Mouse (Mus musculus) embryonic facial prominence, embryonic 15.5 days (tissue): ENCODE data around the gene B3gnt4. TPM values are rescaled to one million over a fixed set of nuclear protein-coding genes. Genes with fewer than 3 reads are reported as not detected.

Source experiments
- ATAC-seq: fragments of 200-750 bp; cut with Nextera tagmentation; 2 replicates; pipeline ENCODE4 v1.8.0; 2017; ENCODE audit warnings: low read depth, moderate TSS enrichment; ENCODE audit not compliant: insufficient number of reproducible peaks, low FRiP score, low TSS enrichment
- H3K27ac ChIP-seq: fragments of 300-500 bp; sonication (generic); replicated peaks from 2 replicates; pipeline ENCODE4 v1.5.1; 2015; ENCODE audit warnings: mild to moderate bottlenecking, inconsistent platforms
- H3K27me3 ChIP-seq: fragments of 300-500 bp; sonication (generic); 2 replicates; pipeline ENCODE4 v1.6.1; 2015; ENCODE audit warnings: inconsistent platforms
- H3K36me3 ChIP-seq: fragments of 300-500 bp; sonication (generic); 2 replicates; pipeline ENCODE4 v1.6.1; 2015; ENCODE audit warnings: mild to moderate bottlenecking, inconsistent platforms
- H3K4me1 ChIP-seq: fragments of 300-500 bp; sonication (generic); 2 replicates; pipeline ENCODE4 v1.6.1; 2015; ENCODE audit warnings: inconsistent platforms
- H3K4me2 ChIP-seq: fragments of 300-500 bp; sonication (generic); replicated peaks from 2 replicates; pipeline ENCODE4 v1.6.1; 2015; ENCODE audit warnings: mild to moderate bottlenecking, inconsistent platforms
- H3K4me3 ChIP-seq: fragments of 300-500 bp; sonication (generic); replicated peaks from 2 replicates; pipeline ENCODE4 v1.5.1; 2015; ENCODE audit warnings: mild to moderate bottlenecking, inconsistent platforms
- H3K9ac ChIP-seq: fragments of 300-500 bp; sonication (generic); 2 replicates; pipeline ENCODE4 v1.6.1; 2015; ENCODE audit warnings: inconsistent platforms
- H3K9me3 ChIP-seq: fragments of 300-500 bp; sonication (generic); replicated peaks from 2 replicates; pipeline ENCODE4 v1.6.1; 2016; ENCODE audit warnings: inconsistent platforms
- WGBS: fragments of 180-500 bp; shearing (Covaris S2); methylation state at CpG from one replicate; pipeline ENCODE4 v1.1.7; 2015; 5-methylcytosine and 5-hydroxymethylcytosine counted together
- polyA plus RNA-seq: library from polyadenylated mRNA; unstranded; fragments of >200 nt; fragmentation: Nextera tagmentation; extraction: Ambion mirVana; gene quantifications from 2 replicates; pipeline ENCODE4 v1.2.1, GENCODE M21; 2015

B3gnt4 gene
- polyA plus RNA-seq: 0.49 and 1.1 TPM in 2 replicates

GRCm38 (mm10) chr5:123510160-123510559 lies at the start of gene B3gnt4:
TSS of gene B3gnt4 (plus strand) at chr5:123510460.
- Histone ChIP-seq H3K4me3 (no peak within 1 kb of the TSS), H3K9ac (no peak within 1 kb of the TSS), H3K27ac (no peak within 1 kb of the TSS), H3K4me2 (no peak within 1 kb of the TSS), H3K9me3 (no peaks in the 10 kb centered on the region), H3K4me1 (peaks cover 13% of the 10 kb centered on the region), H3K36me3 (peaks cover 24% of the 10 kb centered on the region; the same call in 1 of the 2 replicates), H3K27me3 (peaks cover 13% of the 10 kb centered on the region)
- no peak for ATAC-seq
- 85% methylated on average over 5 of the region's 5 CpGs for WGBS

GRCm38 (mm10) chr5:123461420-123461819 lies 48.8 kb upstream of the B3gnt4 start:
- no peaks in the 10 kb centered on the region for H3K27me3 ChIP-seq
- H3K4me2 ChIP-seq: no peak overlapping the region
- WGBS: 59% methylated on average over 5 of the region's 5 CpGs
- H3K4me3 ChIP-seq: no peak overlapping the region
- no peaks in the 10 kb centered on the region for H3K9me3 ChIP-seq
- no peak overlapping the region for H3K27ac ChIP-seq
- H3K36me3 ChIP-seq: peaks cover 5% of the 10 kb centered on the region; the same call in 1 of the 2 replicates
- ATAC-seq: no peak
- H3K4me1 ChIP-seq: no peaks in the 10 kb centered on the region
- H3K9ac ChIP-seq: no peak overlapping the region

GRCm38 (mm10) chr5:123464638-123465037 lies 45.6 kb upstream of the B3gnt4 start:
- 92% methylated on average over 1 of the region's 1 CpGs for WGBS
- H3K27me3 ChIP-seq: no peaks in the 10 kb centered on the region
- no peak overlapping the region for H3K4me2 ChIP-seq
- no peaks in the 10 kb centered on the region for H3K4me1 ChIP-seq
- H3K9me3 ChIP-seq: no peaks in the 10 kb centered on the region
- no peak overlapping the region for H3K4me3 ChIP-seq
- H3K36me3 ChIP-seq: no peaks in the 10 kb centered on the region
- no peak overlapping the region for H3K27ac ChIP-seq
- no peak for ATAC-seq
- no peak overlapping the region for H3K9ac ChIP-seq

- Histone ChIP-seq H3K4me3 (no peak overlapping the region; the same call in 1 of the 2 replicates), H3K4me2 (peak overlapping the region; percentile 21; the same call in 1 of the 2 replicates), H3K27ac (no peak overlapping the region), H3K27me3 (no peaks in the 10 kb centered on the region), H3K9me3 (no peaks in the 10 kb centered on the region), H3K36me3 (no peaks in the 10 kb centered on the region), H3K4me1 (no peaks in the 10 kb centered on the region), H3K9ac (no peak overlapping the region)
- ATAC-seq: no peak
- 41% methylated on average over 10 of the region's 10 CpGs for WGBS
Observed at GRCm38 (mm10) chr5:123470784-123471400, 39.4 kb upstream of the B3gnt4 start.

GRCm38 (mm10) chr5:123473817-123474216 lies 36.4 kb upstream of the B3gnt4 start:
- Histone ChIP-seq H3K9me3 (no peaks in the 10 kb centered on the region), H3K27me3 (no peaks in the 10 kb centered on the region), H3K4me3 (no peak overlapping the region), H3K27ac (no peak overlapping the region), H3K9ac (no peak overlapping the region), H3K36me3 (no peaks in the 10 kb centered on the region), H3K4me2 (no peak overlapping the region), H3K4me1 (no peaks in the 10 kb centered on the region)
- no peak for ATAC-seq
- 80% methylated on average over 5 of the region's 5 CpGs for WGBS

- no peaks in the 10 kb centered on the region for H3K9me3 ChIP-seq
- no peaks in the 10 kb centered on the region for H3K36me3 ChIP-seq
- 81% methylated on average over 11 of the region's 11 CpGs for WGBS
- H3K4me2 ChIP-seq: no peak overlapping the region
- no peak overlapping the region for H3K27ac ChIP-seq
- no peaks in the 10 kb centered on the region for H3K27me3 ChIP-seq
- no peaks in the 10 kb centered on the region for H3K4me1 ChIP-seq
- no peak overlapping the region for H3K4me3 ChIP-seq
- no peak for ATAC-seq
- H3K9ac ChIP-seq: no peak overlapping the region
Observed at GRCm38 (mm10) chr5:123487659-123488395, 22.4 kb upstream of the B3gnt4 start.

GRCm38 (mm10) chr5:123489112-123489785 lies 21.0 kb upstream of the B3gnt4 start, which contains the start of the genes Lrrc43 and Il31:
TSS of gene Lrrc43 (plus strand) at chr5:123489305.
TSS of gene Il31 (minus strand) at chr5:123489489.
- Histone ChIP-seq H3K4me3 (no peak within 1 kb of the TSS), H3K9me3 (no peaks in the 10 kb centered on the region), H3K9ac (no peak within 1 kb of the TSS), H3K27me3 (no peaks in the 10 kb centered on the region), H3K36me3 (no peaks in the 10 kb centered on the region), H3K27ac (no peak within 1 kb of the TSS), H3K4me1 (no peaks in the 10 kb centered on the region), H3K4me2 (peak within 1 kb of the TSS; percentile 28)
- ATAC-seq: 0 out of 2 replicates have a peak, but pooled peaks have one; percentile 39
- WGBS: 6% methylated on average over 25 of the region's 25 CpGs

GRCm38 (mm10) chr5:123489935-123490334 lies 20.3 kb upstream of the B3gnt4 start:
- no peak for ATAC-seq
- Histone ChIP-seq H3K36me3 (no peaks in the 10 kb centered on the region), H3K27me3 (no peaks in the 10 kb centered on the region), H3K4me1 (no peaks in the 10 kb centered on the region), H3K4me3 (no peak overlapping the region), H3K9ac (no peak overlapping the region), H3K9me3 (no peaks in the 10 kb centered on the region), H3K27ac (no peak overlapping the region), H3K4me2 (no peak overlapping the region)
- WGBS: 41% methylated on average over 9 of the region's 9 CpGs

- Histone ChIP-seq H3K9ac (no peak overlapping the region), H3K9me3 (no peaks in the 10 kb centered on the region)
Observed at GRCm38 (mm10) chr5:123499717-123500116, 10.5 kb upstream of the B3gnt4 start.

GRCm38 (mm10) chr5:123501973-123502372 lies 8.3 kb upstream of the B3gnt4 start:
- no peak overlapping the region for H3K27ac ChIP-seq
- H3K9me3 ChIP-seq: no peaks in the 10 kb centered on the region
- ATAC-seq: no peak
- WGBS: 78% methylated on average over 4 of the region's 4 CpGs
- H3K9ac ChIP-seq: no peak overlapping the region
- H3K36me3 ChIP-seq: no peaks in the 10 kb centered on the region
- H3K4me3 ChIP-seq: no peak overlapping the region
- H3K4me2 ChIP-seq: no peak overlapping the region
- 0 out of 2 replicates have a peak, but pooled peaks cover 10% of the 10 kb centered on the region for H3K4me1 ChIP-seq
- H3K27me3 ChIP-seq: peaks cover 4% of the 10 kb centered on the region; the same call in 1 of the 2 replicates

More at GRCm38 (mm10) chr5:123499717-123500116, 10.5 kb upstream of the B3gnt4 start:
- H3K4me2 ChIP-seq: no peak overlapping the region
- no peak overlapping the region for H3K4me3 ChIP-seq
- 0 out of 2 replicates have a peak, but pooled peaks cover 4% of the 10 kb centered on the region for H3K27me3 ChIP-seq
- no peak overlapping the region for H3K27ac ChIP-seq
- H3K4me1 ChIP-seq: 0 out of 2 replicates have a peak, but pooled peaks cover 10% of the 10 kb centered on the region
- ATAC-seq: no peak
- WGBS: 48% methylated on average over 4 of the region's 4 CpGs
- H3K36me3 ChIP-seq: no peaks in the 10 kb centered on the region
